ENCODE assay signal across 20 mouse cellular contexts in genomic region chr11:29350891-29351290, GRCm38 (mm10). TPM values are rescaled to one million over a fixed set of nuclear protein-coding genes. Genes with fewer than 3 reads are reported as not detected.
DNase-seq lines count a peak whose midpoint lies in the region; ATAC-seq and TF ChIP-seq lines count a peak whose summit lies in the region.
"Had no signal": no experiment of that assay in that cellular context is flagged by ENCODE, and none has a peak within 500 bp of the region (broad histone marks: within the 10 kb centered on the region; RNA-seq: fewer than 3 reads in every experiment).

No protein-coding gene starts in this region.

- intact Hi-C loops in left cerebral cortex, postnatal 10 days (cut with DNase I) = no loop called here

- no peaks in the 10 kb centered on the region; the same call in 1 of the 2 replicates for H3K4me1 ChIP-seq in cerebellum, adult 2 months (ENCODE audit: control insufficient read depth, insufficient read depth, low read length)
- H3K4me1 ChIP-seq: embryonic facial prominence, embryonic 13.5 days; forebrain, embryonic 12.5 days; heart, embryonic 15.5 days had no signal

- WGBS in cerebellum, adult 2 months = 16% methylated on average over 2 of the region's 2 CpGs

- peak; percentile 92 for ATAC-seq in cerebellum, adult (ENCODE audit: insufficient number of reproducible peaks, low FRiP score, low TSS enrichment)
- ATAC-seq in monocyte, adult 5-6 weeks (replicated peaks; ENCODE audit: insufficient number of reproducible peaks, low FRiP score, low TSS enrichment, poor library complexity, severe bottlenecking) = no peak
- ATAC-seq: CD4-positive, CD25-positive, alpha-beta regulatory T cell, adult 4 months; forebrain, embryonic 16.5 days; intestine, embryonic 16.5 days had no signal

- no peaks in the 10 kb centered on the region; the same call in 1 of the 2 replicates for H3K27me3 ChIP-seq in cerebellum, adult 2 months (ENCODE audit: control insufficient read depth, insufficient read depth, low read length)
- H3K27me3 ChIP-seq: embryonic facial prominence, embryonic 13.5 days; forebrain, embryonic 12.5 days; heart, embryonic 15.5 days had no signal

- no peak overlapping the region for H3K27ac ChIP-seq in cerebellum, adult 2 months (ENCODE audit: insufficient read depth, low read length)
- H3K27ac ChIP-seq: embryonic facial prominence, embryonic 13.5 days; forebrain, embryonic 12.5 days; heart, embryonic 15.5 days; hindbrain, embryonic 14.5 days had no signal

- no peak overlapping the region for H3K4me3 ChIP-seq in cerebellum, adult 2 months (replicated peaks; ENCODE audit: insufficient read depth, low read depth, low read length)
- H3K4me3 ChIP-seq: embryonic facial prominence, embryonic 13.5 days; forebrain, embryonic 12.5 days; heart, embryonic 15.5 days had no signal

- TF ChIP-seq POLR2A in cerebellum, adult 2 months (IDR thresholded peaks at IDR 0.05; ENCODE audit: borderline replicate concordance, insufficient read depth, low read length) = no peak

- no peak for DNase-seq in cerebellum, postnatal 4 days (ENCODE audit: low spot score in 2 of 2)
- DNase-seq in cerebellum, adult 2 months = peak; percentile 47 to 87
- peak; percentile 63 to 71 for DNase-seq in cerebellum, postnatal 10 days
- DNase-seq in left cerebral cortex, postnatal 10 days (ENCODE audit: extremely low spot score in 1 of 2, low spot score in 2 of 2) = no peak
- no peak for DNase-seq in heart, adult 8-10 months (ENCODE audit: low spot score)
- DNase-seq: adrenal gland, adult 8-10 months; adrenal gland, postnatal 36 days; B cell, adult 2 months; gastrocnemius, postnatal 10 days; heart, adult 18-20 months; heart, postnatal 14 days had no signal

- no peak for TF ChIP-seq CTCF in cerebellum, adult 2 months (IDR thresholded peaks at IDR 0.05; ENCODE audit: borderline replicate concordance, insufficient read depth, low read depth, low read length)

RNA-seq across cellular contexts. Expression of gene Ccdc88a, which starts 22.6 kb away (rescaled TPM):
- polyA plus RNA-seq in cerebellum, adult 2 months (2012; rRNA removed) = 13.1 and 14.4 TPM in 2 replicates
- total RNA-seq in monocyte, adult 5-6 weeks (2017) = 81.2 to 113 TPM (median 90.3 TPM) in 3 replicates
- 100 to 1,000 TPM in 1 of 2 experiments, 10 to 100 TPM in 1; 94.6 to 105 TPM for total RNA-seq in left cerebral cortex, postnatal 10 days (2021)
- total RNA-seq in heart, adult 8-10 months (2022) = 1 to 10 TPM; 5.4 to 8.0 (median 7.1) TPM

Comparison
In these comparisons a context has a peak if more than half of its experiments do, and no peak if none do; other contexts are left out.
1. DNase-seq: peak in cerebellum, adult 2 months (2 of 2) and cerebellum, postnatal 10 days (2 of 2); none in cerebellum, postnatal 4 days (0 of 2), left cerebral cortex, postnatal 10 days (0 of 2) and heart, adult 8-10 months (single experiment).